Mouse (Mus musculus): ENCODE results near the gene Lcorl. TPM values are rescaled to one million over a fixed set of nuclear protein-coding genes. Genes with fewer than 3 reads are reported as not detected.

Gene Lcorl
- polyA plus RNA-seq (2016; fragmentation: Nextera tagmentation; extraction: Ambion mirVana), result 28.9 and 29.1 TPM in 2 replicates

DNA sequence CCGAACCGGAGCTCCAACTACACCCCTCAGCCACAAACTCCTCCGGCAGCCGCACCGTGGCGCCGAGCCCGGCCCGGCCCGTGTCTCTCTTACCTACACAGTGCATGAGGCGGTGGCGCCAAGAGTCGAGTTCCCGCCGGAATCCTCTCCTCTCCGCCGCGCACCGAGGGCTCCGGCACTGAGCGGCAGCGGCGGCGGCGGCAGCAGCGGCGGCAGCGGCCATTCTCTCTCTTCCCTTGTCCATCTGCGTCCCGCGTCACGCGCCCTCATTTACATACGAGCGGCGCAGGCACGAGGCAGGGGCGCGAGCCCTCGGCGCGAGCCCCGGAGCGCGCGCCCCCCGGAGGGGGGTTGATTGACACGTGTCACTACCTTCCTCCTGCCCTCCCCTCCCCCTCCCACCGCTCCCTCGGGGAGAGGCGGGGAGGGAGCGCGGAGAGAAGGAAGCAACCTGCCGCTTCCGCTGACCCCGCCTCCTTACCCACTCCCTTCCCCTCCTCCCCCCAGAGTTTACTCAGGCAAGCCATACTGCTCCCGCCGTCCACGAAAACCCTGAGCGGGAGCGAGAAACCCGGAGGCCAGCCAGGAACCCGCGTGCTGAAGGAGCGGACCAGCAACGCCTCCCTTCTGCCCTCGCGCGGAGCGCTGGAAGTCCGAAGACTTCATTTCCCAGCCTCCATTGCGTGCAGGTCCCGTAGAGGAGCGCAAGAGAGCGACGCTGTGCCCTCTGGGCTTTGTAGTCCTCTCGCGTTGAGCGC, at the start of gene Lcorl:
Lcorl (minus strand) TSS at position 362 of the 758 bp plus-strand sequence.
- peak; percentile 97 for DNase-seq (ENCODE audit: low spot score)
- Histone ChIP-seq H3K4me3 (peak within 1 kb of the TSS; percentile 71), H3K27ac (peak within 1 kb of the TSS; percentile 96), H3K36me3 (no peaks in the 10 kb centered on the region), H3K9me3 (no peaks in the 10 kb centered on the region), H3K27me3 (ENCODE audit: insufficient read depth, poor library complexity, severe bottlenecking) (peaks cover 3% of the 10 kb centered on the region), H3K4me1 (replicated peaks) (peaks cover 8% of the 10 kb centered on the region)
- WGBS, result under 1% methylated on average over 73 of the region's 79 CpGs

- 96% methylated on average over 2 of the region's 2 CpGs for WGBS
- no peaks in the 10 kb centered on the region for H3K27me3 ChIP-seq (ENCODE audit: insufficient read depth, poor library complexity, severe bottlenecking)
- no peak overlapping the region for H3K27ac ChIP-seq
- no peaks in the 10 kb centered on the region for H3K4me1 ChIP-seq (replicated peaks)
- no peak overlapping the region for H3K4me3 ChIP-seq
- no peak for DNase-seq (ENCODE audit: low spot score)
- no peaks in the 10 kb centered on the region for H3K36me3 ChIP-seq
- H3K9me3 ChIP-seq, result no peaks in the 10 kb centered on the region
Measured at GRCm38 (mm10) chr5:45904683-45905082, 47.3 kb upstream of the Lcorl start.

GRCm38 (mm10) chr5:45903246-45903645, 45.8 kb upstream of the Lcorl start:
- Histone ChIP-seq H3K27ac (no peak overlapping the region), H3K36me3 (no peaks in the 10 kb centered on the region), H3K27me3 (ENCODE audit: insufficient read depth, poor library complexity, severe bottlenecking) (no peaks in the 10 kb centered on the region), H3K4me3 (no peak overlapping the region), H3K4me1 (replicated peaks) (no peaks in the 10 kb centered on the region), H3K9me3 (no peaks in the 10 kb centered on the region)
- DNase-seq (ENCODE audit: low spot score), result no peak
- WGBS, result 74% methylated on average over 3 of the region's 3 CpGs

DNA sequence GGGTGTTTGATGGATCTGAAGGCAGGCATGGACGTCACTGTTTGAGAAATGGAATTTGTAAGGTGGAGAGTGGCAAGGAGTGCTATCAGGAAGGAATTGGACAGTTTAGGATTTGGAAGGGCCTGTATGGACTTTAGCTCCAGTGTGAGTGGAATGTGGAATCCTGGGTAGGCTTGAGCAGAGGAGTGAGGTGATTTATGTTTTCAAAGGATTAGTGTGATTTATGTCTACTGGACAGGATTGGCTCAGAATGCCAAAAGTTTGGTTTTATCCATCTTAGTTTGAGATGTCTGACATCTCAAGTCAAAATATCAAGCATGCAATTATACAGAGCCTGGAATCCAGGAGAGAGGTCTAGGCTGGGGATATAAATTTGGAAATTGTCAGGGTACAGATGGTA, 37.9 kb upstream of the Lcorl start:
- Histone ChIP-seq H3K4me1 (replicated peaks) (no peaks in the 10 kb centered on the region), H3K9me3 (no peaks in the 10 kb centered on the region), H3K27ac (no peak overlapping the region), H3K27me3 (ENCODE audit: insufficient read depth, poor library complexity, severe bottlenecking) (no peaks in the 10 kb centered on the region), H3K36me3 (no peaks in the 10 kb centered on the region), H3K4me3 (no peak overlapping the region)
- no peak for DNase-seq (ENCODE audit: low spot score)
- WGBS, result 65% methylated on average over 1 of the region's 1 CpGs

GRCm38 (mm10) chr5:45893696-45894095, 36.3 kb upstream of the Lcorl start:
- H3K9me3 ChIP-seq, result no peaks in the 10 kb centered on the region
- H3K36me3 ChIP-seq, result no peaks in the 10 kb centered on the region
- no peak overlapping the region for H3K27ac ChIP-seq
- no peak overlapping the region for H3K4me3 ChIP-seq
- no peaks in the 10 kb centered on the region for H3K4me1 ChIP-seq (replicated peaks)
- no peaks in the 10 kb centered on the region for H3K27me3 ChIP-seq (ENCODE audit: insufficient read depth, poor library complexity, severe bottlenecking)
- DNase-seq (ENCODE audit: low spot score), result no peak
- 86% methylated on average over 3 of the region's 3 CpGs for WGBS

DNA sequence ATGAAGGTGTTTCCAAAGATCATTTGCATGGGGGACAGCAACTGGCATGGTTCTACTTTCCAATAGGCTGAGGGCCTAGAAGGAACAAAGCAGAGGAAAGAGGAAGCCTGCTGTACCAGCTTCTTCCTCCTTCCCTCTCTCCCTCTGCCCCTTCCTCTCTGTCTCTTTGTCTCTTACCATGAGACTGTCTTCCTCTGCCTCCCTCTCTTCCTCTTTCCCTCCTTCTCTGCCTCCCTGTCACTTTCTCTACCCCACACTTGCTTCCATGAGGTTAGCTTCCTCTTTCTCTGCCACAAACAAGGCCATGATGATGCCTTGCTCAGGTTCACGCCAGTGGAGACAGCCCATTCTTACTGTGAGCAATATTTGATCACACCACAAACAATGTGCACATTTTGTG, 18.9 kb upstream of the Lcorl start:
- no peak overlapping the region for H3K4me3 ChIP-seq
- H3K36me3 ChIP-seq, result no peaks in the 10 kb centered on the region
- no peaks in the 10 kb centered on the region for H3K27me3 ChIP-seq (ENCODE audit: insufficient read depth, poor library complexity, severe bottlenecking)
- no peak overlapping the region for H3K27ac ChIP-seq
- DNase-seq (ENCODE audit: low spot score), result no peak
- WGBS, result 86% methylated on average over 1 of the region's 1 CpGs
- H3K9me3 ChIP-seq, result no peaks in the 10 kb centered on the region
- no peaks in the 10 kb centered on the region for H3K4me1 ChIP-seq (replicated peaks)

DNA sequence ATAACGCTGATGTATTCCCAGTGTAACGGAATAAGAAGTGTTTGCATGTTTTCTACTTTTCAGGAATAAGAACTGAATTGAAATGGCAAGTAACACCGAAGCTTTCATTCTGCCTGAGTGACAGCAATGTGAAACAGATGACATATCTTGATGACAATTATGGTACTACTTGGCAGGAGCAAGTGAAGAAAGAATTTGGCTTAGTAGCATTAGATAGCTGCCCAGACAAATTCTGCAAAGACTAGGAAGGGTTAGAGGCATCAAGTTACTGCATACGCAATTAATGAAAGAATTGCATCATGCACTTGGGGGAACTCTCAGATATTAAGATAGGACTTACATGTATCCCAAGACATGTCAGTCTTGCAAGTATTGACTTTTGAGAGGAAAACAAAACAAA, 18.1 kb upstream of the Lcorl start:
- Histone ChIP-seq H3K27ac (no peak overlapping the region), H3K4me3 (no peak overlapping the region), H3K27me3 (ENCODE audit: insufficient read depth, poor library complexity, severe bottlenecking) (no peaks in the 10 kb centered on the region), H3K9me3 (no peaks in the 10 kb centered on the region), H3K36me3 (no peaks in the 10 kb centered on the region), H3K4me1 (replicated peaks) (no peaks in the 10 kb centered on the region)
- DNase-seq (ENCODE audit: low spot score), result no peak
- 88% methylated on average over 4 of the region's 4 CpGs for WGBS

GRCm38 (mm10) chr5:45874284-45875030, 17.0 kb upstream of the Lcorl start:
- Histone ChIP-seq H3K36me3 (no peaks in the 10 kb centered on the region), H3K4me1 (replicated peaks) (no peaks in the 10 kb centered on the region), H3K4me3 (no peak overlapping the region), H3K9me3 (no peaks in the 10 kb centered on the region), H3K27me3 (ENCODE audit: insufficient read depth, poor library complexity, severe bottlenecking) (no peaks in the 10 kb centered on the region), H3K27ac (no peak overlapping the region)
- no peak for DNase-seq (ENCODE audit: low spot score)
- 82% methylated on average over 4 of the region's 4 CpGs for WGBS

DNA sequence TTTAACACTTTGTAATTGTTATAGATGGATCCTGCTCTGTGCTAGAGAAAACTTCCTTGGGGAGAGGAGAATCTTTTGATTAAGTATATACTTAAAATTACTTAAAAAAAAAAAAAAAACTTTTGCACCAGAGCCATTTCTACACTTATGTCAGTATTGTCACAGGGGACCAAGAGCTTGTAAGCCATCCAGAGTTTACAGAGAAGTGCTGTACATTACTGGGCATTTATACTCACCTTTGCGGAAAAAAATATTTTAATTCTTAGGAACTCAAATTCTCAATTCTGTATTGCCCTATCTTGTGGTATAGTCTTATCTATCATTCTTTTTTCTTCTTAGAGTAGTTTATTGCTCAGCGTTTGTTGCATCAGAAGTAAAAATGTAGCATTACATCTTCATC, 953 bp upstream of the Lcorl start:
- Histone ChIP-seq H3K27ac (peak overlapping the region; percentile 96; the same call in 1 of the 2 replicates), H3K27me3 (ENCODE audit: insufficient read depth, poor library complexity, severe bottlenecking) (peaks cover 3% of the 10 kb centered on the region), H3K9me3 (no peaks in the 10 kb centered on the region), H3K4me1 (replicated peaks) (peaks cover 8% of the 10 kb centered on the region), H3K4me3 (peak overlapping the region; percentile 71), H3K36me3 (no peaks in the 10 kb centered on the region)
- no peak for DNase-seq (ENCODE audit: low spot score)
- 80% methylated on average over 2 of the region's 2 CpGs for WGBS

GRCm38 (mm10) chr5:45856876-45857253, 550 bp downstream of the Lcorl start:
- peaks cover 8% of the 10 kb centered on the region for H3K4me1 ChIP-seq (replicated peaks)
- peak overlapping the region; percentile 96 for H3K27ac ChIP-seq
- H3K27me3 ChIP-seq (ENCODE audit: insufficient read depth, poor library complexity, severe bottlenecking), result peaks cover 3% of the 10 kb centered on the region
- WGBS, result under 1% methylated on average over 56 of the region's 56 CpGs
- no peak for DNase-seq (ENCODE audit: low spot score)
- H3K36me3 ChIP-seq, result no peaks in the 10 kb centered on the region
- H3K4me3 ChIP-seq, result peak overlapping the region; percentile 71
- no peaks in the 10 kb centered on the region for H3K9me3 ChIP-seq

GRCm38 (mm10) chr5:45856303-45856821, 1.1 kb downstream of the Lcorl start:
- H3K4me3 ChIP-seq, result peak overlapping the region; percentile 71
- H3K9me3 ChIP-seq, result no peaks in the 10 kb centered on the region
- peaks cover 3% of the 10 kb centered on the region for H3K27me3 ChIP-seq (ENCODE audit: insufficient read depth, poor library complexity, severe bottlenecking)
- DNase-seq (ENCODE audit: low spot score), result peak; percentile 84
- H3K4me1 ChIP-seq (replicated peaks), result peaks cover 8% of the 10 kb centered on the region
- no peaks in the 10 kb centered on the region for H3K36me3 ChIP-seq
- WGBS, result under 1% methylated on average over 35 of the region's 37 CpGs
- peak overlapping the region; percentile 96 for H3K27ac ChIP-seq

DNA sequence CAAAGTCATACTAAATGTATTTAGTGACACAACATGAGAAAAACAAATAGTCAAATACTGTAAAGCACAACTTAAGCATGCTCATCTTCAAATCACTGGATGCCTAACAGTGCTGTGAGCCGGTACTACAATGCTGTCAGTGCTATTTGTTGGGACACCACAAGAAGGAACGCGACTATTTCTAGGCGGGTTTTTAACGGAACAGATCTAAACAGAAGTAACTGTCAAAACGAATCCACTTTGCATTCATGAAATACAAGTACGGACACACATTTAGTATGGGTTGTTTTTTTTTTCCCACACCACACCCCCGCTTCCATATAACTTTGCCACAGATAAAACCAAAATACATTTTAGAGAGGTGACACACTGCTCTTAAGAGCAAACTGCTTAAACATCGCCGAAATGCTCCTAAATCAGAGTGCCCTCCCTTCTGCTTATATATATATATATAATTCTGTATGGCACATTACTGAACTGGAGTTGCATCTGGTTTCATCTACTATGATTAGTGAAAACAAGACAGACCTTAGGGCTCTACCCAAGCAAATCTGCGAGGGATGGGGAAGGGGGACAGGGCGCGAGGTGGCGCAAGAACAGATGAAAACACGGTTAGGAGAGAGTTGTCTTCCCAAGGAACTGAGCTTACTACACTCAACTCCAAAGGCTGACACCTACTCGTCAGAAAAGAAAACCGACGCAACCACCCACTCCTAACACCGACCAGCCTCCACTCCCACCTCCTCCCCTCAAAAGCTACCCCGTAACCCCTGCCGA, 1.7 kb downstream of the Lcorl start:
- peak overlapping the region; percentile 71 for H3K4me3 ChIP-seq
- H3K36me3 ChIP-seq, result no peaks in the 10 kb centered on the region
- peaks cover 8% of the 10 kb centered on the region for H3K4me1 ChIP-seq (replicated peaks)
- no peaks in the 10 kb centered on the region for H3K9me3 ChIP-seq
- peak overlapping the region; percentile 96 for H3K27ac ChIP-seq
- no peak for DNase-seq (ENCODE audit: low spot score)
- peaks cover 3% of the 10 kb centered on the region for H3K27me3 ChIP-seq (ENCODE audit: insufficient read depth, poor library complexity, severe bottlenecking)
- WGBS, result 31% methylated on average over 21 of the region's 21 CpGs
